Mouse (Mus musculus): Measurements from ENCODE around the gene Ube2e1. TPM values are rescaled to one million over a fixed set of nuclear protein-coding genes. Genes with fewer than 3 reads are reported as not detected.

Gene Ube2e1
- total RNA-seq (2014; rRNA removed), result 32.2 and 45.3 TPM in 2 replicates
- 17.4 and 23.4 TPM in 2 replicates for polyA plus RNA-seq (2012; rRNA removed)

GRCm38 (mm10) chr14:18331693-18332131 lies at the start of gene Ube2e1:
Gene Ube2e1, minus strand, starts transcription at chr14:18331859.
- DNase-seq (ENCODE audit: extremely low read depth, low read depth, low spot score), result peak; percentile 71
- H3K36me3 ChIP-seq (ENCODE audit: control insufficient read depth, insufficient read depth, low read length), result peaks cover 12% of the 10 kb centered on the region
- peak within 1 kb of the TSS; percentile 83 for H3K4me3 ChIP-seq (ENCODE audit: insufficient read depth, low read depth, low read length)
- peaks cover 12% of the 10 kb centered on the region for H3K4me1 ChIP-seq (ENCODE audit: control insufficient read depth, insufficient read depth, low read length)
- peak within 1 kb of the TSS; percentile 96 for H3K9ac ChIP-seq (ENCODE audit: low read depth, low read length)
- TF ChIP-seq CTCF (IDR thresholded peaks at IDR 0.05; ENCODE audit: low read depth, low read length), result no peak
- peak; percentile 84 for TF ChIP-seq POLR2A (IDR thresholded peaks at IDR 0.05; ENCODE audit: extremely low read depth, insufficient read depth, low read length)
- no peak within 1 kb of the TSS for H3K27ac ChIP-seq (replicated peaks; ENCODE audit: insufficient read depth, low read depth, low read length)
- WGBS, result under 1% methylated on average over 38 of the region's 39 CpGs
- no peaks in the 10 kb centered on the region for H3K27me3 ChIP-seq (ENCODE audit: control insufficient read depth, insufficient read depth, low read length)
- H3K79me2 ChIP-seq (ENCODE audit: control insufficient read depth, insufficient read depth, low read length), result peaks cover 13% of the 10 kb centered on the region; the same call in 1 of the 2 replicates

- no peak for DNase-seq (ENCODE audit: extremely low read depth, low read depth, low spot score)
- Histone ChIP-seq H3K27me3 (ENCODE audit: control insufficient read depth, insufficient read depth, low read length) (no peaks in the 10 kb centered on the region), H3K4me3 (ENCODE audit: insufficient read depth, low read depth, low read length) (no peak overlapping the region), H3K27ac (replicated peaks; ENCODE audit: insufficient read depth, low read depth, low read length) (no peak overlapping the region), H3K4me1 (ENCODE audit: control insufficient read depth, insufficient read depth, low read length) (peaks cover 7% of the 10 kb centered on the region), H3K79me2 (ENCODE audit: control insufficient read depth, insufficient read depth, low read length) (no peaks in the 10 kb centered on the region), H3K9ac (ENCODE audit: low read depth, low read length) (no peak overlapping the region), H3K36me3 (ENCODE audit: control insufficient read depth, insufficient read depth, low read length) (no peaks in the 10 kb centered on the region)
- WGBS, result 94% methylated on average over 5 of the region's 5 CpGs
- TF ChIP-seq CTCF (IDR thresholded peaks at IDR 0.05; ENCODE audit: low read depth, low read length) (no peak), POLR2A (IDR thresholded peaks at IDR 0.05; ENCODE audit: extremely low read depth, insufficient read depth, low read length) (no peak)
These were observed 48.2 kb upstream of the Ube2e1 start for GRCm38 (mm10) chr14:18379841-18380240.

GRCm38 (mm10) chr14:18377944-18378575 lies 46.4 kb upstream of the Ube2e1 start:
- Histone ChIP-seq H3K36me3 (ENCODE audit: control insufficient read depth, insufficient read depth, low read length) (no peaks in the 10 kb centered on the region), H3K79me2 (ENCODE audit: control insufficient read depth, insufficient read depth, low read length) (no peaks in the 10 kb centered on the region), H3K27ac (replicated peaks; ENCODE audit: insufficient read depth, low read depth, low read length) (no peak overlapping the region), H3K4me1 (ENCODE audit: control insufficient read depth, insufficient read depth, low read length) (peaks cover 7% of the 10 kb centered on the region), H3K27me3 (ENCODE audit: control insufficient read depth, insufficient read depth, low read length) (no peaks in the 10 kb centered on the region), H3K4me3 (ENCODE audit: insufficient read depth, low read depth, low read length) (no peak overlapping the region), H3K9ac (ENCODE audit: low read depth, low read length) (no peak overlapping the region)
- no peak for DNase-seq (ENCODE audit: extremely low read depth, low read depth, low spot score)
- 78% methylated on average over 8 of the region's 8 CpGs for WGBS
- peak; percentile 28 for TF ChIP-seq CTCF (IDR thresholded peaks at IDR 0.05; ENCODE audit: low read depth, low read length)
- TF ChIP-seq POLR2A (IDR thresholded peaks at IDR 0.05; ENCODE audit: extremely low read depth, insufficient read depth, low read length), result no peak

- Histone ChIP-seq H3K27me3 (ENCODE audit: control insufficient read depth, insufficient read depth, low read length) (no peaks in the 10 kb centered on the region), H3K4me3 (ENCODE audit: insufficient read depth, low read depth, low read length) (no peak overlapping the region), H3K36me3 (ENCODE audit: control insufficient read depth, insufficient read depth, low read length) (no peaks in the 10 kb centered on the region), H3K79me2 (ENCODE audit: control insufficient read depth, insufficient read depth, low read length) (no peaks in the 10 kb centered on the region), H3K9ac (ENCODE audit: low read depth, low read length) (no peak overlapping the region), H3K4me1 (ENCODE audit: control insufficient read depth, insufficient read depth, low read length) (peaks cover 7% of the 10 kb centered on the region), H3K27ac (replicated peaks; ENCODE audit: insufficient read depth, low read depth, low read length) (no peak overlapping the region)
- peak; percentile 94 for DNase-seq (ENCODE audit: extremely low read depth, low read depth, low spot score)
- 16% methylated on average over 3 of the region's 3 CpGs for WGBS
- TF ChIP-seq CTCF (IDR thresholded peaks at IDR 0.05; ENCODE audit: low read depth, low read length) (no peak), POLR2A (IDR thresholded peaks at IDR 0.05; ENCODE audit: extremely low read depth, insufficient read depth, low read length) (no peak)
These were observed 44.5 kb upstream of the Ube2e1 start for GRCm38 (mm10) chr14:18376206-18376605.

- Histone ChIP-seq H3K4me3 (ENCODE audit: insufficient read depth, low read depth, low read length) (no peak overlapping the region), H3K27ac (replicated peaks; ENCODE audit: insufficient read depth, low read depth, low read length) (no peak overlapping the region), H3K79me2 (ENCODE audit: control insufficient read depth, insufficient read depth, low read length) (no peaks in the 10 kb centered on the region), H3K27me3 (ENCODE audit: control insufficient read depth, insufficient read depth, low read length) (no peaks in the 10 kb centered on the region), H3K4me1 (ENCODE audit: control insufficient read depth, insufficient read depth, low read length) (peaks cover 13% of the 10 kb centered on the region), H3K36me3 (ENCODE audit: control insufficient read depth, insufficient read depth, low read length) (no peaks in the 10 kb centered on the region), H3K9ac (ENCODE audit: low read depth, low read length) (no peak overlapping the region)
- TF ChIP-seq CTCF (IDR thresholded peaks at IDR 0.05; ENCODE audit: low read depth, low read length), result no peak
- DNase-seq (ENCODE audit: extremely low read depth, low read depth, low spot score), result no peak
- WGBS, result 86% methylated on average over 6 of the region's 6 CpGs
These were observed 42.2 kb upstream of the Ube2e1 start for GRCm38 (mm10) chr14:18373758-18374405.
